Mouse (Mus musculus) thymus, postnatal 4 days (tissue): Measurements from ENCODE around the gene Ppox.
A peak's percentile ranks its signal among the peaks of the same experiment; 100 is the strongest.

Experiments used
- DNase-seq: peaks from one replicate; pipeline ENCODE4 v3.0.0; 2021

The Ppox gene

DNA sequence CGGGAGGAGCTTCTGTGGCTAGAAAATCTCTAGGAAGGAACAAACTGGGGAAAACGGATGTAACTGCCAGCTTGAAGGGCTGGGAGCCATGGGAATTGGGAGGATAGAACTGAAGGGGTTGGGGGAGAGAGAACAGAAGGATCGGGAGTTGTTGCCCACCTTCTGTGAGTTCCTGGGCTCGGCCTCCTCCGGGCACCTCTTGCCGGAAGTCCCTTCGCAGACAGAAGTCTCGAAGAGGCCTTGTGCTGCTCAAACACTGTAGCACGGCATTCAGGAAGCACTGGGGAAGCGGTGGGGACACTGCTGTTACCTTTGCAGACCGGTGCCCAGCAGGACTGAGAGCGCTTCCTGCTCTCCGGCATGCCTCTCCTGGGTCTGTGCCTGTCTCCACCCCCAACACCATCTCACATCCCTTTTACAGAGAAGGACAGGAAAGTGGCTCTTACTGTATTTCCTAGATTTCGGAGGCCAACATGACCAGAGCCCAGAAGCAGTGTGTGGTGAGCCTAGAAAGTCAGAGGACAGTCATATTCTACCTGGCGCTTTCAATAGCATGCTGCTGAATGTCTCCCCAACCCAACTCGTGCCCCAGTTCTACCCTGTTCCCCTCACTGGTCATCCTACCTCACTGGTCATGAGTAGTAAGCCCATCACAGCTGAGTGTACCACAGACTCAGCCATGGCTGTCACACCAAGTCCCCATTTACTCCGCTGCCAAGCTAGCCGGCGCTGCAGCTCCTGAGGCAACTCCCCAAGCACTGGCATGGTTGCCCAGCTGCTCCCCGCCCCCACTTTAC, 4.3 kb upstream of the Ppox start:
- no peak for DNase-seq

DNA sequence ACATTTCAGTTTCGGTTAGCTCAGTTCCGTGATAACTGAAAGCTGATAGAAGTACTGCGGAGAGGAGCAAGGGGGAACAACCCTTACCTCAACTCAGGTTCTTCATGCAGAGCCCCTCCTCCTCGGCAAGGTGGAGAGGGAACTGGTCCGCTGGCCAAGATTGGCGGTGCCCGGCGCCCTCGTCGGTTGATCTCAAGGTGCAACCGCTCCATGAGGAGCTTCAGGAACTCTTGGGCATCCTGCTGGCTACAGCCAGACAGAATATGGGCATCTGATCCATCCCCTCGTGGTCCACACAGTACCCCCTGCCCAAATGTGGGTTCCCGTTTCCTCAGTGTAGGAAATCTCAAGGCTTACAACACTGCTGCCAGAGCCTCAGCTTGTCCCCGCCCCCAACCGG, 3.5 kb upstream of the Ppox start:
- DNase-seq, result no peak

DNA sequence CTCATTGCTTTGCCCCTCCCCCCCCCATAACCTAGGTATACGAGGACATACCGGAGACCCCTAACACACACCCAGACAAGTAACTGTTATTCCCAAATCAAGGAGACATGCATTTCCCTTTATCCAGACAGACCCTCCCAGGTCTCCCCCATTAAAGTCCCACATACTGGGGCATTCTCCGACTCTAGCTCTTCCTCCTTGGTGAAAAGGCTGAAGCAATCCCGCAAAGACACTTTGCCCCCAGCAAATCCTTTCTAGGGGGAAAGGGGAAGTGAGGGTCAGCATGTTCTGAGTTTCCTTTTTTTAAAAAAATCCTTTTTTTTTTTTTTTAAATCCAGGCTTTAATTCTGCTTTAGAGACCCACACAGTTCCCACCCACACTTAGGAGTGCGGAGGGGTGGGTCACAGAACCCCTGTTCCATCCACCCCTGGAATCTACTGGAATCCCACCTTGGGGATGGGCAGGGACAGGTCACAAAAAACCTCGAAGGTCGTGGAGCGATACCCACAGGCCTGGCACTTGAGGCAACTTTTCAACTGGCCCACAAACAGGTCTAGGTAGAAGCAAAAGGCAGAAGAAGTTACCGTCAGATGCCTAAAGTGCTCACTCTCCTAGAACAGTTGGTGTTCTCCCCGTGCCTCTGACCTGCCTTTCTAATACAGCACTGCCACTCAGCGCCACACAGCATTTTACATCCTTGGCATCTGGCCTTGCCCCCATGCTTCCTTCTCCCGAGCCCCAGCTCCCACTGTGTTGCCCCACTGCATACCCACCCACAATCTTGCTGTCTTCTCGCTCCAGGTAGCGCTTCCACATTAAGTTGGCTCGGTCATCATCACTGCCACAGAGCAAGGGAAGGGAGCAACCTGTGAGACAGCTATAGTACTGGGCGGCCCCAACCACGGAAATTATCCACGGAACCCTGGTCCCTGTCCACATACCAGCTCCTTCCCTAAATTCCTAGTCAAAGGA, 2.5 kb upstream of the Ppox start:
- no peak for DNase-seq

DNA sequence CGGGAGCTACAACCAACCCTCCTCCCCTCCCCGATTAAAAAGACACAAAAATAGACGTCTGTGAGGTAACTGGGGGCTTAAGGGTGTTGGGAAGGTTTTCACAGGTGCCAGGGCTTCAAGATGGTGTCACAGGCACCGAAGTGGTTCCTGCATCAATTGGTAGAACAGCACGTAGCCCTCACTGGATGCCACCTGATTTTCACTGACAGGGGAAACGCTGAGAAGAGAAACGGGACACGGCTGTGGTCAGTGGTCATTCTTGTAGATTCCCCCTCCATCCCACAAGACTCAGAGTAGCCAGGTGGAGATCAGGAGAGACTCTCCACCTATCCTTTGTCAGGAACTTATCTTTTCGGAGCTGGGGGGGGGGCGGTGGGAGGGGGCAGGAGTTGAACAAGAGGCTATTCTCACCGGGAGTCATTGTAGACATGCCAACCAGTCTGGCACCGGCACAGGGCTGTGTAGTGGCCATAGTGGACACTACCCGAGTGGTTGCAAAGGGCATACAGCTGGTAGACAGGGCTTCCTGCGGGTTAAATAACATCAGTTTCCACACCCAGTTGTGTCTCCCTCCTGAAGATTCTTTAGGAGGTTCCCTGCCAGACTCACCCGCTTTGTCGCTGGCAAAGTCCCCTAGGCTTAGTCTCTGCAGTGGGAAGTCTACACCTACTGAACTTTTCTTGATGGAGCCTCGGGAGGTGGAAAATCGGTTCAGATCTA, 1.3 kb upstream of the Ppox start:
- no peak for DNase-seq

DNA sequence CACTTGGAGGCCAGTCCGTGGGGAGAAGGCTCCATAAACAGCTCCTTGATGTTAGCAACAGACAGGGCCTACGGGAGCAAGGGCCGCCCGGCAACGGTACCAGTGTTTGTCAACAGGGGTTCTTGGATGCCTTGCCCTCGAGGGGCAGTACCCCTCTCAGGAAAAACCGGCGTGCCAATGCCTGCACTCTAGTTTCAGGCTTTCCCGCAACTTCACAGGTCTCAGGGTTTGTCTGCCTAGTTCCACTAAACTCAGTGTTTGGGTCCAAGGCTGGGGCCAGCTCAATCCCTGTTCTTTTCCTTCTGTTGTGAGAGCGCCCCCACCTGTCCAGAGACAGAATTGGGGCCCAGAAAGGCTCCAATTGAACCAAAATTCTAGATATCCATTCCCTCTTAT, 540 bp upstream of the Ppox start:
- peak; percentile 89 for DNase-seq

DNA sequence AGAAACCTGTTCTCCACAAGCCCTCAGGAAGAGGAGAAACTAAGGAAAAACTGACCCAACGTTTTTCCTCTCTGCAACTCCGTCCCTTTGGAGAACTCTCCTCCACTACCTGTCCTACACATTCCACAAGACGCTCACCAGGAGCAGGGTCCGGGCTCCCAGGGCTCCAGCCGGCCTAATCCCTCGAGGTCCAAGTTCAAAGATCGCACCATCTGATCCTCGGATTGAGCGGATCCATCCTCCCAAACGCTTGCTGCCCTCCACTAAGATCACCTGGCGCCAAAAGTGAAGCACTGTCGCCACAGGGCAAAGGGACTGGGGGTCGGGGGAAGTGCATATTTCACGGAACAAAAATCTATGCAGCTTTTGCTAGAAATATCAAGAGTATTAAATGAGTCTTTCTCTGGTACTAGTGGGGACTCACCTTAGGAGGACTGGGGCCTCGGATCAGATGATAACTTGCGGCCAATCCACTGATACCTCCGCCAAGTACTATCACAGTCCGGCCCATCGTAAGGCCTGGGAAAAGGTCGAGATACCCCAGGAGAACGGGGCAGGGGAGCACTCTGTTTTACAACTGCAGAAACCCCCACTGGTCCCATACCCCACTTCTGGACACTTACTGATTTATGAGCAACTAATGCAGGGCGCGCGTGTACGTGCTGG, 603 bp downstream of the Ppox start:
- DNase-seq, result no peak

DNA sequence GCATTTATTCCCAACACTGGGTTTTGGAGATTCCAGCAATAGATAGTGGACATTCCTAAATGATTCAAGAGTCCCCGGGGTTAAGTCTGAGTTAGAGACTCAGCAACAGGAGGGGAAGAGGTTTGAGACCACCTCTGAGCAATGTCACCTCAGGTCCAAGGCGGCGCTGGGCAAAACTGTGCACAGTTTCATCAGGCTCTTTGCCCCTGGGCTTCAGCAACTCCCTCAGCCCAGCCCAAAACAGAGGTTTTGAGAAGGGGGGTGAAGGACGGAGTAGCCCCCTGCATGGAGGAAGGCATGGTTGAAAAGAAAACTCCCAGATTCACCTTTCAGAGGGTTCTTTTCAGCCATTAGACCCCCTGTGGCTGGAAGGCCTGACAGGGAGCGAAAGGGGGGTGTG, 1.3 kb downstream of the Ppox start:
- no peak for DNase-seq

DNA sequence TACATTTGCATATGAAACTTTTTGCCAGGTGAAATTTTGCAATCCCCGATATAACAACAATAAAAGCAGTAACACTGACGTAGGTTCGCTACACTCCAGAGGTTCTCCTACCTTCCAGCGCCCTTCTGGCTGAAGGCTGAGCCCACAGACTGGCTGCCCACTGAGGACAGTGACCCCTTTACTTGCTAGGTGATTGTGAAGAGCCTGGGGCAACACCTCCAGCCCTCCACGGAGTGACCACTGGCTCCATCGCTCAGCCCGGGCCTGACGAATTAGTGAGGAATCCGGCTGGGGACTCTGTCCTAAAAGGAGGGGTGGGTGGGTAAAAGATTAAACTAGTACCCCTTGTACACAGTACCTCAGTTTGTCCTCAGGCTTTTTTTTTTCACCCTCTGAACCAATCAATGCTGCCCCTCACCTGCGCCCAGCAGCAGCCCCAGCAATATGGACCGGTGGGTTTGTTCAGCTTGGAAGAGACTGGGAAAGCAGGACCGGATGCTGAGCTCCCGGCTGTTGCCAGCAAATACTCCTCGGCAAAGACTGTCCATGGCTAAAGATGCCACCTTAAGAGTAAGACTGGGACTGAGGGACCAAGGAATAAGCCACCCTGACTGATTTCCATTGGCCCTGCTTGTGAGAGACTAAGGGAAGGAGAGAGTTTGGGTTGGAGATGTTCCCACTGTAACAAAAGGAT, 1.8 kb downstream of the Ppox start:
- DNase-seq, result no peak

DNA sequence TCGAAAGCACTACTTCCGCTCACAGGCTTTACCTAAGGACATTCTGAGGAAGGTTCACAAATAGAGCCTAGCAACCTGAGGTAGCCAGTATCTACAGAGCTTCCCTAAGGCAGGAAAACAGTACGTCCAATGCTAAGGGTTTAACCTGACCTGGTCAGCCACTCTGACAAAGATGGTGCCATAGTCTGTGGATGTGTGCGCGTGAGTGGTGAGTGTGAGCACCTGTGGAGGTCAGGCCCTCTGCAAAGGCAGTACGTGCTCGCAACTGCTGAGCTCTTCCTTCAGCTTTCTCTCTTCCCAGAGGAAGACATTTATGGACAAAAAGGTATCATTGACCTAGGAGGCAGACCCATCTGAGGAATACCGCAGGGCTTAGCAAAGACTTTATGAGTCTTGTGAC, 2.5 kb downstream of the Ppox start:
- no peak for DNase-seq

DNA sequence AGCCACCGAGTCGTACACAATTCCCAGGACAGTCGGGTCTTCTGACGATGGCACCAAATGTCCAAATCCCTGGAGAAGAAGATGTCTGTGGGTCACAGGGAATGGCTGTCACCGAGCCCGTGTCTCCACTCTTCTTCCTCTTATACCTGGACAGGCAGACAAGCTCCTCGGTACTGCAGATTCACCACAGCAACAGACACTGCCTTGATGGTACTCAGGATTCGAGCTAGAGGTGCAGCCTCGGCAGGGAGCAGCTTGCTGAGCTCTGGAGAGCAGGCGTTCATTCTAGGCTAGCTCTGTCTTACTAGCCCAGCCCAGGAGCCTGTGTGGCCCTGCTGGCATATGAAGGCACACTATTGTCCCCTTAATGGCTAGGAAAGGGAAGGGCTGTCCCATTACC, 3.2 kb downstream of the Ppox start:
- no peak for DNase-seq

DNA sequence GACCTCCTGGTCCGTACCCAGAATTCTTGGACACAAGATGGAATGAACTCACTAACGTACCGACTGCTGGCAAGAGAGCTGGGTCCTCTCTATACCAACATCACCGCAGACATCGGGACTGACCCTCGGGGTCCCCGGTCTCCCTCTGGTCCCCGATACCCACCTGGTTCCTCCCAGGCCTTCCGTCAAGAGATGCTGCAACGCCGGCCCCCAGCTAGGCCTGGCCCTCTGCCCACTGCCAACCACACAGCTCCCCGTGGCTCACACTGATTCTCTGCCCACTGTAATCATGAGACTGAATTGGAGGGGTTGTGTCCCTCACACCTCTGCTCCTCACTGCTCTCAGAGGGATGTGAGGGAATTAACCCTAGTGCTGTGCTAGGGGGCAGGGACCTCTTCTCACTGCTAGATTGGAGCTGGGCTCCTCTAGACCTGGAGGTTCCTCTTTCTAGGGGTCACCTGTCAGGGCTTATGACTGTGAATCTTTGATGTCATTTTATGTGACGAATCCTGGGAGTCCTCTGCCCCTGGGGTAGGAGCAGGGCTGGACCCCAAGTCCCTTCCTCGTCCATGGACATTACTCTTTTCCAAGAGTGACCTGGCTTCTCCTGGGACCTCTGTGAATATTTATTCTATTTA, 4.8 kb downstream of the Ppox start:
- no peak for DNase-seq

DNA sequence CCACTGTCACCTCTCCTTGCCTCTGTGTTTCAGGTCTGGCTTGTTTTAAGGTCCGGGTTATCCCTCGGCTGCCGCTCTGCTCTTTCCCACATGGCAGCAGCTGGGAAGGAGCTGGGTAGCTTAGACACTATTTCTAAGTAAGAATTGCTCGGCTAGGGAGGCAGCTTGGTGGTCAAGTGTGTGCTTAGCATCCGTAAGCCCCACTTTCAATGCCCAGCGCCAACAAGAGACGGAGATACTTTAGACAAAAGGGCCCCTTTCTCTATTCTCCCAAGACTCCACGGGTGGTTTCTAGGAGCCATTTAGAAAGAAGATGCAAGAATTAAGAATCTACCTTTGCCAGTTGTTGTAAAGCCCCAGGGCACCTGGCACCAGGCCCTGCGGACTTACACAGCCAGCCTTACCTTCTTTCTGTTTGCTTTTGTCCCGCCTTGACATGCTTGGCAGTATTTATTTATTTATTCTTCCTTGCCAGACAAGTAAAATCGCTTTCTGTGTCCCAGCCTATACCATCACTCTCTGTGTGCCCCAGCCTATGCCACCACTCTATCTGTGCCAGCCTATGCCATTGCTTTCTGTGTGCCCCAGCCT, 5.7 kb downstream of the Ppox start:
- no peak for DNase-seq

DNA sequence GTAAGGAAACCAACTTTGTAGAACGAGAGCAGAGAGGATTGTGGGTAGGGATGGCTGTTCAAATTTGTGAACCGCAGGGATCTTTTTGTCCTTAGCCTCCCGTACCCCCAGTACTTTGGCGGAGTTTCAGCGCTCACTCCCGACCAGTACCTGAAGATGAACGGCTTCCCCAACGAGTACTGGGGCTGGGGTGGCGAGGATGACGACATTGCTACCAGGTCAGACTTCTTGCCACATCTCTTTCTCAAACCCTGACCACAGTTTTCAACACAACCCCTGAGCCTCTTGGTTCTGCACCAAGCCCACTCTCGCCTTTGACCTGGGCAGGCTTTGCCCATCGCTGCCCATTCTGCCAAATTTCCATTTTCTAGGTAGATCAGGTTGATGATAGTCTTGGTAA, 6.8 kb downstream of the Ppox start:
- no peak for DNase-seq

DNA sequence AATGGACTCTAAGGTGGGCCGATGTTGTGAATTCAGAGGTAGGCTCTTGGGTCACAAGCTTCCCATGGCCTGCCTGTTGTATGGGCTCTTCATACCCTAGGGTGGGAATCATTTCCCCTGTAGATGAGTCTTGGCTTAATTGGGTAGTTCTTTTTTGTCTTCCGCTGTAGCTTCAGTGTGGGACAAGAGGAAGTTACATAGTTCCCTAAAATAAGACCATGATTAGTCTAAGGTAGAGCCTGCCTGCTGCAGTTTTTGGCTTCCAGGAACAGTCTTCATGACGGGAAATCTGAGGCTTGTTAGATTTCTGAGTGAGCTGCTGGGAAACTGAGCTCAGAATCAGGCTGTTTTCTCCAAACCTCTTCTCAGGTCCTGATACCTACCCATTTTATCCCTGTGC, 8.9 kb downstream of the Ppox start:
- no peak for DNase-seq

DNA sequence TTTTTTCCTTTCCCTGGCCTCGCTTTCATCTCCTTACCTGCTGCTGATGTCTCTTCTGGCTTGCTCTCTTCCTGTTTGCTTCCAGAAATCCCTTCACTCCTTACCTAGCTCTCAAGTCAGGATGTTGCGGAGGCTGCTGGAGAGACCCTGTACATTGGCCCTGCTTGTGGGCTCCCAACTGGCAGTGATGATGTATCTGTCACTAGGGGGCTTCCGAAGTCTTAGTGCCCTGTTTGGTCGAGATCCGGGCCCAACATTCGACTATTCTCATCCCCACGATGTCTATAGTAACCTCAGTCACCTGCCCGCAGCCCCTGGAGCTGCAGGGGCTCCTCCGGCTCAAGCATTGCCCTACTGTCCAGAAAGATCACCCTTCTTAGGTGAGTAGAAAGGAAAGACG, 9.4 kb downstream of the Ppox start:
- DNase-seq, result no peak

DNA sequence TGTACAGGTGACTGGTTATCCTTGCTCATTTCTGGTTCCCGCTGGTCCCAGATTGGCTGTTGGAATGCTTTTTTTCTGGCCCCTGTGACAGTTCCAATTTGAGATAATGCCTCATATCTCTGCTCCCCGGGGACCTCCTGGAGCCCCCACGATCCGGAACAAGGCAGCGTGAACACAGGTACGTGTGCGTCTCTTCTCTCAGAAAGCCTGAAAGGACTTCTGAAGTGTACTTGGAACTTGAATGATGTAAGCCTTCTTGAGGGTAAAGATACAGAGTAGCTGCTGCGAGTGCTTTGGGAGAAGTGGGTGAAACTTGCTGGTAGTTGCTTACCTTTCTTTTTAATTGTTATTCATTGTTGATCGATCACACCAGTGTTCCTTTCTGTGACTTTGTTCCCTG, 9.8 kb downstream of the Ppox start:
- no peak for DNase-seq

DNA sequence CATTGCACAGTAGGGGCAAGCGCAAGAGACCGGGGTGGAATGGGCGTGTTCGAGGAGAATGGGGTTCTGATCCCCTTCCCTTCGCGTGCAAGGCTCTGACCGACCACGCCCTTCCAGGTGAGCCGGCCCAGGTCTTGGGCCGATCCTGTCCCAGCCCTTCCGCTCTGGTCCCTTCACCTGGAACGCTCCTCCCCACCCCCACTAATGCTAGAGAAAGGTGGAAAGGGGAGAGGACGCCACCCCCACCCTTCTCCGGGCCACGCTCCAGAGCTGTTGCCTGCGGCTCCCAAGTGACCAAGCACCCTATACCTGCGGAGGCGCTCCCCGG, 10.4 kb downstream of the Ppox start:
- DNase-seq, result no peak

DNA sequence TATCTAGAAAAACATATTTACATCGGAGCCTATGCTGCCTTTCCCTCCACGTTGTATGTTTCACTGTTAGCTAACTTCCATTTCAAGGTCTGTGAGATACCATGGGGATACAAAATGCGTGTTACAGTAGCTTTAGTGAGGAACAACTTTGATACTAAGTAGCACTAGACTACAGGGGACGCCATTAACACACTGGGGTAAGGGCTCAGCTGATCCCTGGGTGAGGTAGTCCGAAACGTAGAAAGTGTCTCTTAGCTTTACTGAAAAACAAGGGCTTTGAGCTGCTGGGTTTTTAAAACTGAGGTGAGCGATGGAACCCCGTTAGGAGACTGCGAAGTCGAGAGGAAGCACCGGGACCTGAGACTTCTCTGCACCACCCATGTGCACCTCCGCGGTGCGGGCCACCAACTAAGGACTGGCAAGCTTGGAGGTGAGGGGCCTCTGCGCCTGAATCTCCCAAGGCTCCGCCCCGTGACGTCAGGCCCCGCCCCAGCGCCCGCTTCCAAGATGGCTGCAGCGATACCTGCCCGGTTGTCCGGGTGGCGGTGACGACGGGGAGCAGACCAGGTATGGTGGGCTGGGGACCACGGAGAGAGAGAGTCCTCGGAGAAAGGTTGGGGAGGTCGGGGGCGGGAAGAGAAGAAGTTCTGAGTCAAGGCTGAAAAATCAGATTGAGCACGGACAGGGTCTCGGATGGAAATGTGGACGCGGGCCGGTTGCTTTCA, 11.0 kb downstream of the Ppox start, which contains the start of gene B4galt3:
Gene B4galt3 (plus strand): TSS at position 481 of the 725 bp plus-strand sequence.
- peak; percentile 100 for DNase-seq

DNA sequence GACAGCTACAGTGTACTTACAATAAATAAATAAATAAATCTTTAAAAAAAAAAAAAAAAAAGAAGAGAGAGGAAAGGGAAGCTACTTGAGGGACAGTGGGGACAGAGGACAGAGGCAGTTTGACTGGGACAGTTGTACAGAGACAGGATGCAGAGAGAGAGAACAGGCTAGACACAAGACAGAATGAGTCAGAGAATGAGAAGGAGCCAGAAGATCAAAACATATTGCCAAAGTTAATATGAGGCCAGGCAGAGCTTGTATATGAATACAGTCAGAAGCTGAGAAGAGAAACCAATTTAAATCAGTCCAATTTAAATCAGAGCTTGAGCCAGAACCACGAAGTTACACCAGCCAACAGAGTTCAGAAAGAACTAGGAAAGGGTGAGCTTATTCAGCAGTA, 12.6 kb downstream of the Ppox start:
- no peak for DNase-seq

DNA sequence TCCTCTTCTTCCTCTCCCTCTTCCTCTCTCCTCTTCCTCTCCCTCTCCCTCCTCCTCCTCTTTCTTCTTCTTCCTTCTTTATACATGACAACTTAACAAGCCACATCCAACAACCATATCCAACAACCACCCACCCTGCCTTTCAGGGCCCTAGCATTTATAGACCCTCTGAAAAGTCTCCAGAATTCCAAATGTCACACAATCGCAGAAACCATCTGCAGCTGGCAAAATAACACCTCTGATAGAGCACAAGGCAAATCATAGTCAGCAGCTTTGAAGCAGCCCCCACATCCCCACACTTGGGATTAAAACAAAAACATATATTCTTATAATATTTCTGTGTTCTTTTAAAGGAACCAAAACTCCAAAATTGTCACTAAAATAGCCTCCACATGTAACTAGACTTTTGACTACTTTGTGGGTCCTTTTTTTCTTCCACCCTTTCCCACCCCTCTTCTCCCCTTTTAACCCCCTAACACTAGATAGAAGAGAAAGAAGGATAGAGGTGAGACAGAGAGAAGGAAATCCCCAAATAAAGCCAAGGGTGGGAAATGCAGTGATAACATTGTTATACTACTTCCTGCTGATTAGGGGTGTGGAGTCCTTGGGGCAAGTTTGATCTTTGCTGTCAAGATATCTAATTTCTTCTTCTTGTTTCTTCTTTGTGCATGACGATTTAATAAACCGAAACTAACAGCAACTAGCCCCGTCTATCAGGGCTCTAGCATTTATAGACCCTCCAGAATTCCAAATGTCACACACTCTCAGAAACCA, 14.8 kb downstream of the Ppox start:
- no peak for DNase-seq
